Mouse (Mus musculus) kidney, adult 2 months (tissue): ENCODE results near the gene Hectd4. TPM values are rescaled to one million over a fixed set of nuclear protein-coding genes. Genes with fewer than 3 reads are reported as not detected.
A peak's percentile ranks its signal among the peaks of the same experiment; 100 is the strongest.
"Not testable (repeated sequence)": the region's sequence is repeated elsewhere in the genome, so short reads cannot be mapped to it uniquely, and the experiment has no call there.

Experiments
- DNase-seq: peaks from one replicate; pipeline ENCODE4 v3.0.0; 2021
- H3K27ac ChIP-seq: fragments of 200-500 bp; 2 replicates; pipeline ENCODE4 v1.5.1; 2012; ENCODE audit warnings: low read depth, low read length, control low read depth, inconsistent platforms; ENCODE audit not compliant: insufficient read depth
- H3K27me3 ChIP-seq: fragments of 200-500 bp; replicated peaks from 2 replicates; pipeline ENCODE4 v1.6.1; 2012; ENCODE audit warnings: mild to moderate bottlenecking, moderate library complexity, low read length, inconsistent platforms; ENCODE audit not compliant: control insufficient read depth, insufficient read depth
- H3K36me3 ChIP-seq: fragments of 200-500 bp; 2 replicates; pipeline ENCODE4 v1.6.1; 2012; ENCODE audit warnings: mild to moderate bottlenecking, moderate library complexity, low read length, inconsistent platforms; ENCODE audit not compliant: control insufficient read depth, insufficient read depth
- H3K4me1 ChIP-seq: fragments of 200-500 bp; 2 replicates; pipeline ENCODE4 v1.6.1; 2011; ENCODE audit warnings: low read length; ENCODE audit not compliant: control insufficient read depth, insufficient read depth
- H3K4me3 ChIP-seq: fragments of 200-500 bp; 2 replicates; pipeline ENCODE4 v1.5.1; 2011; ENCODE audit warnings: mild to moderate bottlenecking, low read depth, low read length, control low read depth; ENCODE audit not compliant: insufficient read depth
- CTCF ChIP-seq: fragments of 200-500 bp; conservative IDR thresholded peaks from 2 replicates; pipeline ENCODE4 v1.5.1; 2011; ENCODE audit warnings: low read depth, mild to moderate bottlenecking, control low read depth, low read length, moderate library complexity, mixed read lengths; ENCODE audit not compliant: insufficient read depth, insufficient read length
- POLR2A ChIP-seq: fragments of 200-500 bp; IDR thresholded peaks from one replicate; pipeline ENCODE4 v1.6.1; 2011; ENCODE audit warnings: low read depth, low read length, control low read depth
- WGBS: fragments of 180-500 bp; shearing (Covaris S2); methylation state at CpG from one replicate; pipeline ENCODE4 v1.1.7; 2018; 5-methylcytosine and 5-hydroxymethylcytosine counted together
- polyA plus RNA-seq: library from polyadenylated mRNA; depleted of rRNA; stranded (reverse); fragments of >200 nt; gene quantifications from 2 replicates; pipeline ENCODE4 v1.2.3, GENCODE M21; 2012

The Hectd4 gene
- polyA plus RNA-seq, 1 experiment = 10.1 TPM

- TF ChIP-seq CTCF = no peak
- no peak for TF ChIP-seq POLR2A
- Histone ChIP-seq H3K36me3 (peaks cover 2% of the 10 kb centered on the region; the same call in 1 of the 2 replicates), H3K27ac (no peak overlapping the region), H3K4me3 (no peak overlapping the region), H3K4me1 (no peaks in the 10 kb centered on the region), H3K27me3 (no peaks in the 10 kb centered on the region)
- DNase-seq = no peak
- WGBS = 89% methylated on average over 10 of the region's 10 CpGs
Measured at GRCm38 (mm10) chr5:121313764-121314474, 93.9 kb downstream of the Hectd4 start.

- no peak overlapping the region for H3K27ac ChIP-seq
- H3K36me3 ChIP-seq = peaks cover 4% of the 10 kb centered on the region
- 90% methylated on average over 14 of the region's 14 CpGs for WGBS
- H3K4me3 ChIP-seq = no peak overlapping the region
- no peak for DNase-seq
- no peaks in the 10 kb centered on the region for H3K27me3 ChIP-seq
- no peak for TF ChIP-seq CTCF
- TF ChIP-seq POLR2A = no peak
- 0 out of 2 replicates have a peak, but pooled peaks cover 3% of the 10 kb centered on the region for H3K4me1 ChIP-seq
Measured at GRCm38 (mm10) chr5:121326079-121326805, 106.2 kb downstream of the Hectd4 start.

DNA sequence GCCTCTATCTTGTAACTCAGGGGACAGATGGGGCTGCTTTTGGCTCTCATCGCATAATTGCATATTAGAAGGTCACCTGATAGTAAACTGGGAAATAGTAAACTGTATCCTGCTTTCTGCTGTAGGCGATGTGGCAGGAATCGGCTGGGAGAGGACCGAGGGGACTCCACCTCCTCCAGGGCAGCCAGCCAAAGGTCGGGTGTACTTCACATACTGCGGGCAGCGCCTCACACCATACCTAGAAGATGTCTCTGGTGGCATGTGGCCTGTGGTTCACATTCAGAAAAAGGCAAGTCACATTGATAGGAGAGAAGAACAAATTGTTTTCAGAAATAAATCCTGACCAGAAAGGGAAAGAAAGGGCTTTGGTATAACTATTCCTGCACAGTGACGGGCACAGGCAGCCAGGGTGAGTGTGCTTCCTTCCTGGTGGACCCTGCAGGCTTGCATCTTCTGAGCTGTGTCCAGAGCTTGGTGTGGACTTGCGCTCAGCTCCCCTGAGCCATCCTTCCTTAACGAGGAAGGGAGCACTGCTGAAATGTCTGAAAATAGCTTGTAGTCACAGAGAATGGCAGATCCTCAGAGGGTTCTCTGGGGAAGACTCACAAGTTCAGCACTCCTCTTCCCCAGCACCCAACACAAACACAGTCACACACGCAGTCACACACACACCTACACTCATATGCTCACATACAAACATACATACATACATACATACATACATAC, 109.5 kb downstream of the Hectd4 start:
- Histone ChIP-seq H3K4me3 (peak overlapping the region; percentile 71), H3K4me1 (0 out of 2 replicates have a peak, but pooled peaks cover 3% of the 10 kb centered on the region), H3K27ac (peak overlapping the region; percentile 98), H3K27me3 (no peaks in the 10 kb centered on the region), H3K36me3 (peaks cover 2% of the 10 kb centered on the region; the same call in 1 of the 2 replicates)
- peak; percentile 44 for DNase-seq
- WGBS = 43% methylated on average over 11 of the region's 11 CpGs
- TF ChIP-seq POLR2A (no peak), CTCF (no peak)

- 66% methylated on average over 16 of the region's 19 CpGs for WGBS
- Histone ChIP-seq H3K27ac (peak overlapping the region; percentile 98), H3K4me3 (peak overlapping the region; percentile 71)
- H3K4me1 ChIP-seq, H3K27me3 ChIP-seq, DNase-seq, H3K36me3 ChIP-seq: not testable (repeated sequence)
Measured at GRCm38 (mm10) chr5:121330154-121330816, 110.3 kb downstream of the Hectd4 start.

- 96% methylated on average over 10 of the region's 10 CpGs for WGBS
- H3K27me3 ChIP-seq = no peaks in the 10 kb centered on the region
- H3K4me1 ChIP-seq = peaks cover 7% of the 10 kb centered on the region; the same call in 1 of the 2 replicates
- no peak overlapping the region for H3K27ac ChIP-seq
- TF ChIP-seq POLR2A = no peak
- no peak for TF ChIP-seq CTCF
- peaks cover 2% of the 10 kb centered on the region; the same call in 1 of the 2 replicates for H3K36me3 ChIP-seq
- no peak for DNase-seq
- H3K4me3 ChIP-seq = no peak overlapping the region
Measured at GRCm38 (mm10) chr5:121331731-121332130, 111.7 kb downstream of the Hectd4 start.

GRCm38 (mm10) chr5:121333976-121334375, 114.0 kb downstream of the Hectd4 start:
- WGBS = 72% methylated on average over 9 of the region's 9 CpGs
- H3K27me3 ChIP-seq = no peaks in the 10 kb centered on the region
- H3K27ac ChIP-seq = no peak overlapping the region; the same call in 1 of the 2 replicates
- peak; percentile 68 for DNase-seq
- H3K4me3 ChIP-seq = no peak overlapping the region
- peaks cover 2% of the 10 kb centered on the region; the same call in 1 of the 2 replicates for H3K36me3 ChIP-seq
- peaks cover 10% of the 10 kb centered on the region; the same call in 1 of the 2 replicates for H3K4me1 ChIP-seq
- TF ChIP-seq CTCF = no peak
- TF ChIP-seq POLR2A = no peak
